Mouse (Mus musculus): Measurements from ENCODE around the gene Lipc. TPM values are rescaled to one million over a fixed set of nuclear protein-coding genes. Genes with fewer than 3 reads are reported as not detected.

Lipc gene
- polyA plus RNA-seq, 1 experiment from 2014 or later, result 0.90 TPM

- Histone ChIP-seq H3K36me3 (ENCODE audit: control insufficient read depth, insufficient read depth, low read length) (no peaks in the 10 kb centered on the region), H3K9ac (replicated peaks; ENCODE audit: low read depth, low read length) (no peak overlapping the region), H3K4me3 (ENCODE audit: low read depth, low read length) (no peak overlapping the region), H3K27me3 (ENCODE audit: control insufficient read depth, insufficient read depth, low read length) (no peaks in the 10 kb centered on the region), H3K4me1 (ENCODE audit: control insufficient read depth, insufficient read depth, low read length) (no peaks in the 10 kb centered on the region), H3K27ac (ENCODE audit: low read length) (no peak overlapping the region), H3K4me2 (replicated peaks; ENCODE audit: low read depth, low read length) (no peak overlapping the region), H3K9me3 (ENCODE audit: control insufficient read depth, low read depth, low read length) (no peaks in the 10 kb centered on the region)
- ATAC-seq (ENCODE audit: insufficient number of reproducible peaks, insufficient read depth, low FRiP score, low read depth), result no peak
- 82% methylated on average over 4 of the region's 4 CpGs for WGBS
These were observed 77.0 kb downstream of the Lipc start for GRCm38 (mm10) chr9:70875059-70875458.

DNA sequence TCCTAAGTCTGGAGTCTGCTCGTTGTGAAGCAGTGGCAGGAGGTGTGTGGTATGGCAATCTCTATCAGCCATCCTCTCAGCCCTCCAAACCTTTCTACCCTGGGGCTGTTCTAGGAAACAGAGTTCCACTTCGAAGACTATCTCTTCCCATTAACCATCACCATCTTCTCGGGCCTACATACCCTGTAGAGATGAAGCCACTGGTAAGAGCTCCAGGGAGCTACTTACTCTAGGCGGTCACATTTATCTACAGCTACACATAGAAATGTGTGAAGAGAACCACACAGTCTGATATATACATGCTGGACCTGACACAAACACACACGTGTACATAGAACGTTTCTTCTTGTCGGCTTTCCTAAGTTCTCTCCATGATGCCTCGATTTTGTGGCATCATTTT is 79.4 kb downstream of the Lipc start:
- H3K4me1 ChIP-seq (ENCODE audit: control insufficient read depth, insufficient read depth, low read length), result no peaks in the 10 kb centered on the region
- ATAC-seq (ENCODE audit: insufficient number of reproducible peaks, insufficient read depth, low FRiP score, low read depth), result no peak
- 85% methylated on average over 8 of the region's 8 CpGs for WGBS
- H3K9me3 ChIP-seq (ENCODE audit: control insufficient read depth, low read depth, low read length), result no peaks in the 10 kb centered on the region
- H3K36me3 ChIP-seq (ENCODE audit: control insufficient read depth, insufficient read depth, low read length), result no peaks in the 10 kb centered on the region
- no peaks in the 10 kb centered on the region for H3K27me3 ChIP-seq (ENCODE audit: control insufficient read depth, insufficient read depth, low read length)
- no peak overlapping the region for H3K27ac ChIP-seq (ENCODE audit: low read length)
- H3K9ac ChIP-seq (replicated peaks; ENCODE audit: low read depth, low read length), result no peak overlapping the region
- H3K4me3 ChIP-seq (ENCODE audit: low read depth, low read length), result no peak overlapping the region
- no peak overlapping the region for H3K4me2 ChIP-seq (replicated peaks; ENCODE audit: low read depth, low read length)

- no peak for ATAC-seq (ENCODE audit: insufficient number of reproducible peaks, insufficient read depth, low FRiP score, low read depth)
- 86% methylated on average over 4 of the region's 4 CpGs for WGBS
- no peaks in the 10 kb centered on the region for H3K9me3 ChIP-seq (ENCODE audit: control insufficient read depth, low read depth, low read length)
- H3K4me1 ChIP-seq (ENCODE audit: control insufficient read depth, insufficient read depth, low read length), result no peaks in the 10 kb centered on the region
- H3K27me3 ChIP-seq (ENCODE audit: control insufficient read depth, insufficient read depth, low read length), result no peaks in the 10 kb centered on the region
- no peak overlapping the region for H3K4me3 ChIP-seq (ENCODE audit: low read depth, low read length)
- H3K27ac ChIP-seq (ENCODE audit: low read length), result no peak overlapping the region
- H3K4me2 ChIP-seq (replicated peaks; ENCODE audit: low read depth, low read length), result no peak overlapping the region
- H3K36me3 ChIP-seq (ENCODE audit: control insufficient read depth, insufficient read depth, low read length), result no peaks in the 10 kb centered on the region
- no peak overlapping the region for H3K9ac ChIP-seq (replicated peaks; ENCODE audit: low read depth, low read length)
These were observed 81.7 kb downstream of the Lipc start for GRCm38 (mm10) chr9:70870326-70870725.

DNA sequence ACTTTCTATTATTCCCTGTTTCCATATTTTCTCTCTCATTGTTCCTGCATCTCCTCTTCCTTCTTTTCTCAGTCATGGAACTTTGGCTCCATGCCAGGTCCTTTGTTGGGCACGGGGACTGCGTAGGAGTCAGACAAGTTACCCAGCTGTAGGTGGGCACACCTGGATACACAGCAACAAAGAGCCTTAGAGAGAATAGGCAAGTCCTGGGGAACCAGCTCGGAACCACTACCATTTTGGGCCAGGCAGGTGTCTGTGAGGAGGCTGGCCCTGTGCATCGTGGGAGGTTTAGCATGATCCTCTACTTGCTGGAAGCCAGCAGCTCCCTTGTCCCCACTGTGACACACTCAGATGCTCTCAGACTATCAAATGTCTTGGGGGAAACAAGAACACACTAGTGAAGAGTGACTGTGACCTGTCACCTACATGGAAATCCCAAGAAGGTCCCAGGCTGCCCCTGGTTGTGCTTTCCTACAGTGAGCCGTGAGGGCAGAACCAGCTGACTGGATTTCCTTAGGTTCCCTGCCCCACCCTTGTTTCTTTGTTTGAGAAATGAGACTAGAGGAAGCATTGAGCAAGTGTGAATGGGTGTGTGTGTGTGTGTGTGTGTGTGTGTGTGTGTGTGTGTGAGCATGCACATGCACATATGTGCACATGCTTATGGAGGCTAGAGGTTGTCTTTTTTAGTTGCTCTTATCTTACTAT is 82.7 kb downstream of the Lipc start:
- Histone ChIP-seq H3K4me1 (ENCODE audit: control insufficient read depth, insufficient read depth, low read length) (no peaks in the 10 kb centered on the region), H3K4me2 (replicated peaks; ENCODE audit: low read depth, low read length) (no peak overlapping the region), H3K9me3 (ENCODE audit: control insufficient read depth, low read depth, low read length) (no peaks in the 10 kb centered on the region), H3K4me3 (ENCODE audit: low read depth, low read length) (no peak overlapping the region), H3K36me3 (ENCODE audit: control insufficient read depth, insufficient read depth, low read length) (no peaks in the 10 kb centered on the region), H3K27ac (ENCODE audit: low read length) (no peak overlapping the region; the same call in 1 of the 2 replicates), H3K9ac (replicated peaks; ENCODE audit: low read depth, low read length) (no peak overlapping the region), H3K27me3 (ENCODE audit: control insufficient read depth, insufficient read depth, low read length) (no peaks in the 10 kb centered on the region)
- WGBS, result 69% methylated on average over 5 of the region's 5 CpGs
- no peak for ATAC-seq (ENCODE audit: insufficient number of reproducible peaks, insufficient read depth, low FRiP score, low read depth)

GRCm38 (mm10) chr9:70867381-70867780 is 84.6 kb downstream of the Lipc start:
- H3K9ac ChIP-seq (replicated peaks; ENCODE audit: low read depth, low read length), result no peak overlapping the region
- no peaks in the 10 kb centered on the region for H3K27me3 ChIP-seq (ENCODE audit: control insufficient read depth, insufficient read depth, low read length)
- no peaks in the 10 kb centered on the region for H3K36me3 ChIP-seq (ENCODE audit: control insufficient read depth, insufficient read depth, low read length)
- H3K9me3 ChIP-seq (ENCODE audit: control insufficient read depth, low read depth, low read length), result no peaks in the 10 kb centered on the region
- 84% methylated on average over 4 of the region's 4 CpGs for WGBS
- ATAC-seq (ENCODE audit: insufficient number of reproducible peaks, insufficient read depth, low FRiP score, low read depth), result no peak
- H3K4me2 ChIP-seq (replicated peaks; ENCODE audit: low read depth, low read length), result no peak overlapping the region
- H3K4me1 ChIP-seq (ENCODE audit: control insufficient read depth, insufficient read depth, low read length), result peaks cover 9% of the 10 kb centered on the region; the same call in 1 of the 2 replicates
- H3K4me3 ChIP-seq (ENCODE audit: low read depth, low read length), result no peak overlapping the region
- H3K27ac ChIP-seq (ENCODE audit: low read length), result no peak overlapping the region

GRCm38 (mm10) chr9:70864039-70864438 is 88.0 kb downstream of the Lipc start:
- no peak for ATAC-seq (ENCODE audit: insufficient number of reproducible peaks, insufficient read depth, low FRiP score, low read depth)
- no peak overlapping the region for H3K9ac ChIP-seq (replicated peaks; ENCODE audit: low read depth, low read length)
- 0 out of 2 replicates have a peak overlapping the region, but pooled peaks have one; percentile 68 for H3K27ac ChIP-seq (ENCODE audit: low read length)
- no peak overlapping the region for H3K4me3 ChIP-seq (ENCODE audit: low read depth, low read length)
- H3K9me3 ChIP-seq (ENCODE audit: control insufficient read depth, low read depth, low read length), result no peaks in the 10 kb centered on the region
- H3K27me3 ChIP-seq (ENCODE audit: control insufficient read depth, insufficient read depth, low read length), result no peaks in the 10 kb centered on the region
- peaks cover 9% of the 10 kb centered on the region; the same call in 1 of the 2 replicates for H3K4me1 ChIP-seq (ENCODE audit: control insufficient read depth, insufficient read depth, low read length)
- 44% methylated on average over 8 of the region's 8 CpGs for WGBS
- H3K36me3 ChIP-seq (ENCODE audit: control insufficient read depth, insufficient read depth, low read length), result no peaks in the 10 kb centered on the region
- no peak overlapping the region for H3K4me2 ChIP-seq (replicated peaks; ENCODE audit: low read depth, low read length)

DNA sequence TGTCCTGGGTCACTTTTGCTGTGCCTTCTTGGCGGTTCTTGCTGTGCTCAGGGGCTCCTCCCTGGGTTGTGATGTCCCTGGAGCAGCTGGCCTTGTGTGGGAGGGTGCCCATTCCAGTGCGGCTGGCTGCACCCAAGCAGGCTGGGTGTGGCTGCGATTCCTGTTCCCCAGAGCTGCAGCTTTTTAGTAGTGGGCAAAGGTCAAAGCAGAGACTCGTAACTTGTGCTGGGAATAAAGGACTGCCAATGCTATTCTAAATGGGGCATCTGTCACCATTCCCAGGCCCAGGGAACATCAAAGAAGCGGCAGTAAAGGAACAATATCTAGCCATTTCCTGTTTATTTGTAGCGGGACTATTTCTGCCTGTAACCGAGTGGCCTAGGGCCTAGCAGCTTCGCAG is 88.7 kb downstream of the Lipc start:
- H3K27ac ChIP-seq (ENCODE audit: low read length), result peak overlapping the region; percentile 68
- peaks cover 9% of the 10 kb centered on the region; the same call in 1 of the 2 replicates for H3K4me1 ChIP-seq (ENCODE audit: control insufficient read depth, insufficient read depth, low read length)
- no peaks in the 10 kb centered on the region for H3K9me3 ChIP-seq (ENCODE audit: control insufficient read depth, low read depth, low read length)
- H3K27me3 ChIP-seq (ENCODE audit: control insufficient read depth, insufficient read depth, low read length), result no peaks in the 10 kb centered on the region
- ATAC-seq (ENCODE audit: insufficient number of reproducible peaks, insufficient read depth, low FRiP score, low read depth), result peak; percentile 75
- no peak overlapping the region for H3K9ac ChIP-seq (replicated peaks; ENCODE audit: low read depth, low read length)
- H3K4me3 ChIP-seq (ENCODE audit: low read depth, low read length), result no peak overlapping the region
- H3K4me2 ChIP-seq (replicated peaks; ENCODE audit: low read depth, low read length), result no peak overlapping the region
- no peaks in the 10 kb centered on the region for H3K36me3 ChIP-seq (ENCODE audit: control insufficient read depth, insufficient read depth, low read length)
- WGBS, result 21% methylated on average over 8 of the region's 8 CpGs

GRCm38 (mm10) chr9:70859233-70859632 is 92.8 kb downstream of the Lipc start:
- peaks cover 9% of the 10 kb centered on the region; the same call in 1 of the 2 replicates for H3K4me1 ChIP-seq (ENCODE audit: control insufficient read depth, insufficient read depth, low read length)
- ATAC-seq (ENCODE audit: insufficient number of reproducible peaks, insufficient read depth, low FRiP score, low read depth), result no peak
- no peak overlapping the region for H3K4me2 ChIP-seq (replicated peaks; ENCODE audit: low read depth, low read length)
- no peaks in the 10 kb centered on the region for H3K9me3 ChIP-seq (ENCODE audit: control insufficient read depth, low read depth, low read length)
- H3K9ac ChIP-seq (replicated peaks; ENCODE audit: low read depth, low read length), result no peak overlapping the region
- H3K36me3 ChIP-seq (ENCODE audit: control insufficient read depth, insufficient read depth, low read length), result no peaks in the 10 kb centered on the region
- H3K27ac ChIP-seq (ENCODE audit: low read length), result no peak overlapping the region
- no peak overlapping the region for H3K4me3 ChIP-seq (ENCODE audit: low read depth, low read length)
- 66% methylated on average over 5 of the region's 5 CpGs for WGBS
- H3K27me3 ChIP-seq (ENCODE audit: control insufficient read depth, insufficient read depth, low read length), result no peaks in the 10 kb centered on the region

- ATAC-seq (ENCODE audit: insufficient number of reproducible peaks, insufficient read depth, low FRiP score, low read depth), result no peak
- Histone ChIP-seq H3K36me3 (ENCODE audit: control insufficient read depth, insufficient read depth, low read length) (no peaks in the 10 kb centered on the region), H3K9ac (replicated peaks; ENCODE audit: low read depth, low read length) (no peak overlapping the region), H3K9me3 (ENCODE audit: control insufficient read depth, low read depth, low read length) (no peaks in the 10 kb centered on the region), H3K4me1 (ENCODE audit: control insufficient read depth, insufficient read depth, low read length) (no peaks in the 10 kb centered on the region), H3K27ac (ENCODE audit: low read length) (0 out of 2 replicates have a peak overlapping the region, but pooled peaks have one; percentile 15), H3K27me3 (ENCODE audit: control insufficient read depth, insufficient read depth, low read length) (no peaks in the 10 kb centered on the region), H3K4me2 (replicated peaks; ENCODE audit: low read depth, low read length) (no peak overlapping the region), H3K4me3 (ENCODE audit: low read depth, low read length) (no peak overlapping the region)
- WGBS, result 56% methylated on average over 6 of the region's 6 CpGs
These were observed 96.2 kb downstream of the Lipc start for GRCm38 (mm10) chr9:70855868-70856267.

All from stomach, embryonic 14.5 days (tissue).